Mouse (Mus musculus): ENCODE data around the gene Atp7a.
"Not testable (repeated sequence)": the region's sequence is repeated elsewhere in the genome, so short reads cannot be mapped to it uniquely, and the experiment has no call there.

The Atp7a gene

GRCm38 (mm10) chrX:106026418-106027342 is at the start of gene Atp7a:
TSS of gene Atp7a (plus strand) at chrX:106027276.
- DNase-seq, result peak; percentile 93

- DNase-seq, result no peak
These were observed 25.5 kb upstream of the Atp7a start for GRCm38 (mm10) chrX:106001605-106002004.

GRCm38 (mm10) chrX:106010762-106011161 is 16.3 kb upstream of the Atp7a start:
- no peak for DNase-seq

- DNase-seq, result peak; percentile 84
These were observed 15.5 kb upstream of the Atp7a start, which contains the start of gene Magt1 for GRCm38 (mm10) chrX:106011465-106012159. TSS of gene Magt1 (minus strand) at chrX:106011906.

- DNase-seq, result no peak
These were observed 14.5 kb upstream of the Atp7a start for GRCm38 (mm10) chrX:106012559-106012958.

- DNase-seq, result peak; percentile 59
These were observed 13.9 kb upstream of the Atp7a start for GRCm38 (mm10) chrX:106013217-106013616.

- not testable (repeated sequence) for DNase-seq
These were observed 12.2 kb upstream of the Atp7a start for GRCm38 (mm10) chrX:106014741-106015377.

GRCm38 (mm10) chrX:106015571-106016322 is 11.3 kb upstream of the Atp7a start, which contains the start of gene Cox7b:
TSS of gene Cox7b (plus strand) at chrX:106015700.
- DNase-seq, result peak; percentile 77

GRCm38 (mm10) chrX:106017102-106017501 is 10.0 kb upstream of the Atp7a start:
- no peak for DNase-seq

- no peak for DNase-seq
These were observed 9.6 kb upstream of the Atp7a start for GRCm38 (mm10) chrX:106017516-106017915.

- no peak for DNase-seq
These were observed 233 bp downstream of the Atp7a start for GRCm38 (mm10) chrX:106027343-106027674.

- no peak for DNase-seq
These were observed 3.1 kb downstream of the Atp7a start for GRCm38 (mm10) chrX:106030176-106030575.

GRCm38 (mm10) chrX:106031124-106031523 is 4.0 kb downstream of the Atp7a start:
- no peak for DNase-seq

- DNase-seq, result no peak
These were observed 8.7 kb downstream of the Atp7a start for GRCm38 (mm10) chrX:106035727-106036126.

GRCm38 (mm10) chrX:106037185-106037752 is 10.2 kb downstream of the Atp7a start:
- DNase-seq, result no peak

- DNase-seq, result peak; percentile 11
These were observed 17.0 kb downstream of the Atp7a start for GRCm38 (mm10) chrX:106043863-106044617.

GRCm38 (mm10) chrX:106045455-106045854 is 18.4 kb downstream of the Atp7a start:
- DNase-seq, result peak; percentile 17

- no peak for DNase-seq
These were observed 18.9 kb downstream of the Atp7a start for GRCm38 (mm10) chrX:106045928-106046327.

GRCm38 (mm10) chrX:106048191-106048590 is 21.1 kb downstream of the Atp7a start:
- DNase-seq, result no peak

- DNase-seq, result peak; percentile 2
These were observed 50.8 kb downstream of the Atp7a start for GRCm38 (mm10) chrX:106077858-106078257.

- peak; percentile 4 for DNase-seq
These were observed 53.9 kb downstream of the Atp7a start for GRCm38 (mm10) chrX:106080811-106081443.
